Mouse (Mus musculus) kidney, adult 2 months (tissue): ENCODE results near the gene Svbp. TPM values are rescaled to one million over a fixed set of nuclear protein-coding genes. Genes with fewer than 3 reads are reported as not detected.

Experiments used
- DNase-seq: peaks from one replicate; pipeline ENCODE4 v3.0.0; 2021
- H3K27ac ChIP-seq: fragments of 200-500 bp; 2 replicates; pipeline ENCODE4 v1.5.1; 2012; ENCODE audit warnings: low read depth, low read length, control low read depth, inconsistent platforms; ENCODE audit not compliant: insufficient read depth
- H3K27me3 ChIP-seq: fragments of 200-500 bp; replicated peaks from 2 replicates; pipeline ENCODE4 v1.6.1; 2012; ENCODE audit warnings: mild to moderate bottlenecking, moderate library complexity, low read length, inconsistent platforms; ENCODE audit not compliant: control insufficient read depth, insufficient read depth
- H3K36me3 ChIP-seq: fragments of 200-500 bp; 2 replicates; pipeline ENCODE4 v1.6.1; 2012; ENCODE audit warnings: mild to moderate bottlenecking, moderate library complexity, low read length, inconsistent platforms; ENCODE audit not compliant: control insufficient read depth, insufficient read depth
- H3K4me1 ChIP-seq: fragments of 200-500 bp; 2 replicates; pipeline ENCODE4 v1.6.1; 2011; ENCODE audit warnings: low read length; ENCODE audit not compliant: control insufficient read depth, insufficient read depth
- H3K4me3 ChIP-seq: fragments of 200-500 bp; 2 replicates; pipeline ENCODE4 v1.5.1; 2011; ENCODE audit warnings: mild to moderate bottlenecking, low read depth, low read length, control low read depth; ENCODE audit not compliant: insufficient read depth
- CTCF ChIP-seq: fragments of 200-500 bp; conservative IDR thresholded peaks from 2 replicates; pipeline ENCODE4 v1.5.1; 2011; ENCODE audit warnings: low read depth, mild to moderate bottlenecking, control low read depth, low read length, moderate library complexity, mixed read lengths; ENCODE audit not compliant: insufficient read depth, insufficient read length
- POLR2A ChIP-seq: fragments of 200-500 bp; IDR thresholded peaks from one replicate; pipeline ENCODE4 v1.6.1; 2011; ENCODE audit warnings: low read depth, low read length, control low read depth
- WGBS: fragments of 180-500 bp; shearing (Covaris S2); methylation state at CpG from one replicate; pipeline ENCODE4 v1.1.7; 2018; 5-methylcytosine and 5-hydroxymethylcytosine counted together
- polyA plus RNA-seq: library from polyadenylated mRNA; depleted of rRNA; stranded (reverse); fragments of >200 nt; gene quantifications from 2 replicates; pipeline ENCODE4 v1.2.3, GENCODE M21; 2012

Gene Svbp
- polyA plus RNA-seq, 1 experiment = 35.4 TPM

- Histone ChIP-seq H3K36me3 (no peaks in the 10 kb centered on the region), H3K4me3 (no peak overlapping the region), H3K27ac (peak overlapping the region; percentile 31; the same call in 1 of the 2 replicates), H3K4me1 (no peaks in the 10 kb centered on the region), H3K27me3 (no peaks in the 10 kb centered on the region)
- TF ChIP-seq POLR2A (no peak), CTCF (no peak)
- peak; percentile 51 for DNase-seq
- WGBS = 48% methylated on average over 18 of the region's 18 CpGs
Measured at GRCm38 (mm10) chr4:119178331-119178730, 16.8 kb upstream of the Svbp start.

DNA sequence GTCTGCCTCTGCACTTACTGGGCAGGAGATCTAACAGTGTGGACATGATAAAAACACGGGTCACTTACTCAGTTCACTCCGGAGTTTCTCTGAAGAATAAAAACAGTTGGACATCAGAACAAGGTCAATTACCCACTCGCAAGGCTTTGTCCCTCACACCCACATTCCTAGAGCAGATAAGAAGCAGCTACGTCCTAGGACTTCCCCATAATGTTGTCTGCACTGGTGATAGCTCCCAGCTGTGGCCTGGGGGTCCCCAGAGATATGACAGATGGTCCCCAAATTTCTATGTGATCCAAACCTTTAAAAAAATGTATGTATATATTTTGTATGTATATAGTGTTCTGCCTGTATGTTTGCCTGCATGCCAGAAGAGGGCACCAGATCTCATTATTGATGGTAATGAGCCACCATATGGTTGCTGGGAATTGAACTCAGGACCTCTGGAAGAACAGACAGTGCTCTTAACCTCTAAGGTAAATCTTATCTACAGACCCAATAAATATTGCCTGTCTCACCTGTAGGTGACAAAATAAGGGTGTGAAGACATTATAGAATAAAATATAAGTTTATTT, 14.9 kb upstream of the Svbp start:
- TF ChIP-seq POLR2A = no peak
- TF ChIP-seq CTCF = no peak
- no peak overlapping the region for H3K4me3 ChIP-seq
- no peaks in the 10 kb centered on the region for H3K4me1 ChIP-seq
- H3K36me3 ChIP-seq = no peaks in the 10 kb centered on the region
- 68% methylated on average over 4 of the region's 4 CpGs for WGBS
- H3K27me3 ChIP-seq = no peaks in the 10 kb centered on the region
- no peak overlapping the region for H3K27ac ChIP-seq
- no peak for DNase-seq

GRCm38 (mm10) chr4:119181456-119181855, 13.7 kb upstream of the Svbp start:
- WGBS = 81% methylated on average over 9 of the region's 9 CpGs

GRCm38 (mm10) chr4:119183525-119183924, 11.6 kb upstream of the Svbp start:
- Histone ChIP-seq H3K36me3 (no peaks in the 10 kb centered on the region), H3K27me3 (no peaks in the 10 kb centered on the region), H3K4me1 (no peaks in the 10 kb centered on the region), H3K4me3 (no peak overlapping the region), H3K27ac (no peak overlapping the region)
- TF ChIP-seq CTCF (no peak), POLR2A (no peak)
- DNase-seq = no peak
- 37% methylated on average over 1 of the region's 1 CpGs for WGBS

More at GRCm38 (mm10) chr4:119181456-119181855, 13.7 kb upstream of the Svbp start:
- peak; percentile 20 for DNase-seq
- TF ChIP-seq CTCF (no peak), POLR2A (no peak)
- Histone ChIP-seq H3K27ac (no peak overlapping the region), H3K4me3 (no peak overlapping the region), H3K4me1 (no peaks in the 10 kb centered on the region), H3K27me3 (no peaks in the 10 kb centered on the region), H3K36me3 (no peaks in the 10 kb centered on the region)

GRCm38 (mm10) chr4:119185771-119186170, 9.3 kb upstream of the Svbp start:
- H3K27ac ChIP-seq = no peak overlapping the region
- no peaks in the 10 kb centered on the region for H3K27me3 ChIP-seq
- WGBS = 75% methylated on average over 4 of the region's 4 CpGs
- no peaks in the 10 kb centered on the region for H3K36me3 ChIP-seq
- no peaks in the 10 kb centered on the region for H3K4me1 ChIP-seq
- TF ChIP-seq POLR2A = no peak
- no peak for TF ChIP-seq CTCF
- no peak overlapping the region for H3K4me3 ChIP-seq
- DNase-seq = no peak

DNA sequence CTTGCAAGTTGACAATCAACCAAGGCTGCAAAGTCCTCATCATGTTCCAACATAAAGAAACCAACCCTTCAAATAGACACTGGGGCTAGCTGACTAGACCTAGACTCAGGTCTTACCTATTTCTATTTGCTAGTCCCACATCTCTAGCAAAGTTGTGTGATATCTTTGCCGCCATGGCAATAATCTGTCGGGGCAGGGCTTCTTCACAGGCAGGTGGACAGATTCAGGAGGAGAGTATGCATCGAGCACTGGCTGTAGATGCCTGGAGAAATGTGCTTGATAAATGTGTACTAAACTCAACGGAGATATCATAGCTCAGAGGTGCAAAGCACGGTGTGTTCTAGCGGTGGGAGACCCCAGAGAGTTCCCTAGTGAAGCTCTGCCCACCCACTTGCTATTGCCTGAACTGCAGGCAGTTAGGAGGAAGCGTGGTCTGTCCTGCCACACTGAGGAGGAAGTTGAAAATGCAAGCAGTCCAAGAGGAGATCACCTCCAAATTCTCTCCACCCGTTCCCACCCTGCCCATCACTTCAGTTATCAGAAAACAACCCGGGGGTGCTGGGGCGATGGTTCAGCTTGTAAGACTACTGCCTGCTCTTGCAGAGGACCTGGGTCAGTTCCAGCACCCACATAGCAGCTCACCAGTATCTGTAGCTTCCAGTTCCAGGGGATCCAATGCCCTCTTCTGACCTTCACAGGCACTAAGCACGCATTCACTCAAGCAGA, 6.9 kb upstream of the Svbp start:
- H3K36me3 ChIP-seq = no peaks in the 10 kb centered on the region
- DNase-seq = no peak
- WGBS = 51% methylated on average over 11 of the region's 11 CpGs
- no peaks in the 10 kb centered on the region for H3K27me3 ChIP-seq
- H3K4me3 ChIP-seq = no peak overlapping the region
- no peaks in the 10 kb centered on the region for H3K4me1 ChIP-seq
- peak; percentile 44 for TF ChIP-seq CTCF
- no peak for TF ChIP-seq POLR2A
- H3K27ac ChIP-seq = no peak overlapping the region

- TF ChIP-seq CTCF (no peak), POLR2A (no peak)
- H3K4me3 ChIP-seq = no peak overlapping the region
- H3K27ac ChIP-seq = no peak overlapping the region
- H3K36me3 ChIP-seq = no peaks in the 10 kb centered on the region
- H3K4me1 ChIP-seq = no peaks in the 10 kb centered on the region
- H3K27me3 ChIP-seq = no peaks in the 10 kb centered on the region
- WGBS = 81% methylated on average over 6 of the region's 6 CpGs
- DNase-seq = no peak
Measured at GRCm38 (mm10) chr4:119189392-119189791, 5.7 kb upstream of the Svbp start.
